Mouse (Mus musculus): ENCODE data around the gene Rsph6a. TPM values are rescaled to one million over a fixed set of nuclear protein-coding genes. Genes with fewer than 3 reads are reported as not detected.
A peak's percentile ranks its signal among the peaks of the same experiment; 100 is the strongest.

The Rsph6a gene
- total and polyA plus RNA-seq, 2 experiments from 2014 or later, result 0.44 TPM; not detected in 1

- WGBS, result 1% methylated on average over 47 of the region's 50 CpGs
- peaks cover 4% of the 10 kb centered on the region for H3K4me1 ChIP-seq (ENCODE audit: insufficient read depth, low read length)
- H3K4me2 ChIP-seq (ENCODE audit: low read depth, low read length), result peak within 1 kb of the TSS; percentile 80
- no peak for TF ChIP-seq CTCF (IDR thresholded peaks at IDR 0.05; ENCODE audit: low read depth)
- H3K9ac ChIP-seq (replicated peaks; ENCODE audit: low read length), result peak within 1 kb of the TSS; percentile 76
- H3K36me3 ChIP-seq (ENCODE audit: insufficient read depth, low read length), result peaks cover under 1% of the 10 kb centered on the region
- peak within 1 kb of the TSS; percentile 76 for H3K4me3 ChIP-seq (ENCODE audit: low read length)
- no peaks in the 10 kb centered on the region for H3K9me3 ChIP-seq (ENCODE audit: low read length)
- peak within 1 kb of the TSS; percentile 65; the same call in 1 of the 2 replicates for H3K27ac ChIP-seq
- H3K27me3 ChIP-seq (ENCODE audit: insufficient read depth, low read length), result peaks cover 29% of the 10 kb centered on the region
- peak; percentile 96 for ATAC-seq
- DNase-seq (ENCODE audit: low spot score), result peak; percentile 99
Observed at GRCm38 (mm10) chr7:19024096-19024506, 30.4 kb upstream of the Rsph6a start, which contains the start of gene Sympk. TSS of gene Sympk (plus strand) at chr7:19024377.

GRCm38 (mm10) chr7:19024581-19025255 is 29.8 kb upstream of the Rsph6a start:
- peak overlapping the region; percentile 76 for H3K9ac ChIP-seq (replicated peaks; ENCODE audit: low read length)
- DNase-seq (ENCODE audit: low spot score), result peak; percentile 21
- WGBS, result 2% methylated on average over 32 of the region's 36 CpGs
- peaks cover 29% of the 10 kb centered on the region for H3K27me3 ChIP-seq (ENCODE audit: insufficient read depth, low read length)
- H3K4me2 ChIP-seq (ENCODE audit: low read depth, low read length), result peak overlapping the region; percentile 80
- H3K9me3 ChIP-seq (ENCODE audit: low read length), result no peaks in the 10 kb centered on the region
- peak overlapping the region; percentile 65; the same call in 1 of the 2 replicates for H3K27ac ChIP-seq
- peak overlapping the region; percentile 76 for H3K4me3 ChIP-seq (ENCODE audit: low read length)
- no peak for TF ChIP-seq CTCF (IDR thresholded peaks at IDR 0.05; ENCODE audit: low read depth)
- H3K4me1 ChIP-seq (ENCODE audit: insufficient read depth, low read length), result peaks cover 4% of the 10 kb centered on the region
- peaks cover 7% of the 10 kb centered on the region for H3K36me3 ChIP-seq (ENCODE audit: insufficient read depth, low read length)
- peak; percentile 65 for ATAC-seq

GRCm38 (mm10) chr7:19028067-19028466 is 26.4 kb upstream of the Rsph6a start:
- ATAC-seq (no peak), DNase-seq (ENCODE audit: low spot score) (no peak)
- Histone ChIP-seq H3K9ac (replicated peaks; ENCODE audit: low read length) (no peak overlapping the region), H3K27ac (no peak overlapping the region), H3K36me3 (ENCODE audit: insufficient read depth, low read length) (peaks cover 23% of the 10 kb centered on the region), H3K9me3 (ENCODE audit: low read length) (no peaks in the 10 kb centered on the region), H3K4me1 (ENCODE audit: insufficient read depth, low read length) (peaks cover 4% of the 10 kb centered on the region), H3K4me3 (ENCODE audit: low read length) (no peak overlapping the region), H3K4me2 (ENCODE audit: low read depth, low read length) (no peak overlapping the region), H3K27me3 (ENCODE audit: insufficient read depth, low read length) (0 out of 2 replicates have a peak, but pooled peaks cover 7% of the 10 kb centered on the region)
- no peak for TF ChIP-seq CTCF (IDR thresholded peaks at IDR 0.05; ENCODE audit: low read depth)

- TF ChIP-seq CTCF (IDR thresholded peaks at IDR 0.05; ENCODE audit: low read depth), result peak; percentile 79
- ATAC-seq (peak; percentile 61), DNase-seq (ENCODE audit: low spot score) (peak; percentile 74)
- H3K9ac ChIP-seq (replicated peaks; ENCODE audit: low read length), result no peak overlapping the region
- WGBS, result 53% methylated on average over 6 of the region's 6 CpGs
- peaks cover 23% of the 10 kb centered on the region for H3K36me3 ChIP-seq (ENCODE audit: insufficient read depth, low read length)
- no peak overlapping the region for H3K27ac ChIP-seq
- no peaks in the 10 kb centered on the region for H3K9me3 ChIP-seq (ENCODE audit: low read length)
- H3K4me2 ChIP-seq (ENCODE audit: low read depth, low read length), result no peak overlapping the region
- no peak overlapping the region for H3K4me3 ChIP-seq (ENCODE audit: low read length)
- peaks cover 4% of the 10 kb centered on the region for H3K4me1 ChIP-seq (ENCODE audit: insufficient read depth, low read length)
- H3K27me3 ChIP-seq (ENCODE audit: insufficient read depth, low read length), result no peaks in the 10 kb centered on the region
Observed at GRCm38 (mm10) chr7:19029084-19029653, 25.3 kb upstream of the Rsph6a start.

- Histone ChIP-seq H3K9me3 (ENCODE audit: low read length) (no peaks in the 10 kb centered on the region), H3K27me3 (ENCODE audit: insufficient read depth, low read length) (no peaks in the 10 kb centered on the region), H3K4me1 (ENCODE audit: insufficient read depth, low read length) (no peaks in the 10 kb centered on the region), H3K4me3 (ENCODE audit: low read length) (no peak overlapping the region), H3K36me3 (ENCODE audit: insufficient read depth, low read length) (peaks cover 47% of the 10 kb centered on the region), H3K4me2 (ENCODE audit: low read depth, low read length) (no peak overlapping the region), H3K9ac (replicated peaks; ENCODE audit: low read length) (no peak overlapping the region), H3K27ac (no peak overlapping the region)
- TF ChIP-seq CTCF (IDR thresholded peaks at IDR 0.05; ENCODE audit: low read depth), result no peak
- DNase-seq (ENCODE audit: low spot score) (no peak), ATAC-seq (no peak)
- WGBS, result 23% methylated on average over 4 of the region's 4 CpGs
Observed at GRCm38 (mm10) chr7:19031641-19032040, 22.8 kb upstream of the Rsph6a start.

- Histone ChIP-seq H3K9me3 (ENCODE audit: low read length) (no peaks in the 10 kb centered on the region), H3K4me2 (ENCODE audit: low read depth, low read length) (no peak overlapping the region), H3K27me3 (ENCODE audit: insufficient read depth, low read length) (no peaks in the 10 kb centered on the region), H3K36me3 (ENCODE audit: insufficient read depth, low read length) (peaks cover 86% of the 10 kb centered on the region), H3K9ac (replicated peaks; ENCODE audit: low read length) (no peak overlapping the region), H3K27ac (no peak overlapping the region), H3K4me1 (ENCODE audit: insufficient read depth, low read length) (no peaks in the 10 kb centered on the region), H3K4me3 (ENCODE audit: low read length) (no peak overlapping the region)
- no peak for DNase-seq (ENCODE audit: low spot score)
- WGBS, result 96% methylated on average over 6 of the region's 6 CpGs
- no peak for ATAC-seq
- TF ChIP-seq CTCF (IDR thresholded peaks at IDR 0.05; ENCODE audit: low read depth), result no peak
Observed at GRCm38 (mm10) chr7:19044616-19045015, 9.9 kb upstream of the Rsph6a start.

Measured in hindbrain, postnatal 0 days (tissue).